Mouse (Mus musculus) left cerebral cortex, postnatal 25 days (tissue): ENCODE data around the gene Gm28053. TPM values are rescaled to one million over a fixed set of nuclear protein-coding genes. Genes with fewer than 3 reads are reported as not detected.

ENCODE experiments used
- DNase-seq, 2 experiments: peaks; one replicate each; pipeline ENCODE4 v3.0.0; 2022; ENCODE audit warnings: low spot score in 2 of 2, mixed read lengths in 1 of 2
- intact Hi-C: fragments of 180-260 bp; cut with DNase I; formaldehyde crosslinking; loops from one replicate; pipeline ENCODE4 v1.15.1; 2025
- total RNA-seq, 2 experiments: library from RNA; stranded (reverse); gene quantifications; 2 replicates each; pipeline ENCODE4 v1.2.3; 2021

Gene Gm28053
- total RNA-seq, 2 experiments from 2014 or later: 1.7 to 2.3 TPM

DNA sequence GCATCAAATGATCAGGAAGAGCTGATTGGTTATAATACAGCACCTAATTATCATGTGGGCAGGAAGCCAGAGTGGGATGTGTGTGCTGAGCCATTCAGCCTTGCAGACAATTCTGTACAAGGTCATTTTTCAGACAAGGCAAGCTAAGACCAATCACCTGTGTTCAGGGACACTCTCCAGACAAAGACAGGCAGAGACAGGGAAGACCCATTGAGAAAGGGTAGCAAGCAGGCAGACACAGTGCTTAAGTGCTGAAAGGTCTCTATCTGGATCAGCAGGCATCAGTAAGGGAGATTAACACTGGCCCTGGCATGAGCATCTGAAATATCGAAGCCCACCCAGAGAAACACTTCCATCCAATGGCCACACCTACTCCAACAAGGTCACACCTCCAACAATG lies 66.0 kb downstream of the Gm28053 start:
- DNase-seq: no peak
- intact Hi-C loops: loop anchor here (10.0 kb wide), 1 partner anchor 610 kb away; no protein-coding TSS in a partner anchor

- DNase-seq: no peak
- intact Hi-C loops: loop anchor here (10.0 kb wide), 1 partner anchor 610 kb away; no protein-coding TSS in a partner anchor
These were observed 66.8 kb downstream of the Gm28053 start for GRCm38 (mm10) chr6:48785189-48785588.

- no peak for DNase-seq
- intact Hi-C loops: loop anchor here (10.0 kb wide), 1 partner anchor 611 kb away; no protein-coding TSS in a partner anchor
These were observed 67.2 kb downstream of the Gm28053 start for GRCm38 (mm10) chr6:48785601-48786000.

DNA sequence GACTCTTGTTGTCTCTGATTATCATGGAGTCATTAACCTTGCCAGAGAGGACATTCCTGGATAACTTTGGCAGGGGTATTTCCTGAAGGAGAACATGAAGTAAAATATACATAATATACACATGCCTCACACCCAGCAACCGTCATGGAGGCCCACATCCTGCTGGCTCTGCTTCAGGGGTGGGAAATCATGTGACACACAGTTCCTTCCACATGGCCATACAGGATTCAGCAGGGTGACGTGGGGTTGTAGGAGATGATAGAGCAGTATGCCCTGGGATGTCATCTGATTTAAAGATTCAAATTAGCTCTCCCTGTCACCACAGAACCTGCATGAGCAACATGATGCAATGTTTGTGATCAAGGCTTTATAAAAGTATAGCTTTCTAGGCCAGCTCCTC lies 69.5 kb downstream of the Gm28053 start:
- intact Hi-C loops: loop anchor here (10.0 kb wide), 1 partner anchor 613 kb away; no protein-coding TSS in a partner anchor

DNA sequence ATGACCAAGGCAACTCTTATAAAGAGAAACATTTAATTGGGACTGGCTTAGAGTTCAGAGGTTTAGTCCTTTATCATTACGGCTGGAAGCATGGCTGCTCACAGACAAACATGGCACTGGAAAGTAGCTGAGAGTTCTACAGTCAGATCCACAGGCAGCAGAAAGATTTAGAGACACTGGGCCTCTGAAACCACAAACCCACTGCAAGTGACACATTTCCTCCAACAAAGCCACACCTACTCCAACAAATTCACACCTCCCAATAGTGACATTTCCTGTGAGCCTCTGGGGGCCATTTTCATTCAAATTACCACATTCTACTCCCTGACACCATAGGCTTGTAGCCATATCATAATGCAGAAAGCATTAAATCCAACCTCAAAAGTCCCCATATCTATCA lies 83.5 kb downstream of the Gm28053 start:
- intact Hi-C loops: no loop called here
- DNase-seq: no peak

More for the DNA sequence above, 69.5 kb downstream of the Gm28053 start:
- DNase-seq: no peak

Other genes starting within 250 kb of the Gm28053 start
- 100 to 1,000 TPM; 458 to 480 TPM for gene Atp6v0e2, start 181.0 kb upstream of the Gm28053 start, total RNA-seq
- 10 to 100 TPM; 31.3 to 33.3 TPM for gene Lrrc61, start 163.8 kb upstream of the Gm28053 start, total RNA-seq
- gene Rarres2, start 145.8 kb upstream of the Gm28053 start, total RNA-seq: 10 to 100 TPM; 15.7 to 16.6 TPM
- gene Gm45021, start 129.0 kb upstream of the Gm28053 start, total RNA-seq: not detected
- gene Repin1, start 124.7 kb upstream of the Gm28053 start, total RNA-seq: 10 to 100 TPM; 46.6 to 53.2 TPM
- not detected for gene Gm44965, start 124.7 kb upstream of the Gm28053 start, total RNA-seq
- 1 to 10 TPM; 5.0 to 7.2 TPM for gene Zfp775, start 116.5 kb upstream of the Gm28053 start, total RNA-seq
- 10 to 100 TPM; 15.0 to 17.2 TPM for gene AI854703, start 91.8 kb upstream of the Gm28053 start, total RNA-seq
- 1 to 10 TPM in 1 of 2 experiments, under 1 TPM in 1; 0.46 to 1.2 TPM for gene Gimap8, start 71.4 kb upstream of the Gm28053 start, total RNA-seq
- gene Gimap9, start 42.5 kb upstream of the Gm28053 start, total RNA-seq: under 1 TPM in 1 of 2 experiments, not detected in 1; 0.69 TPM
- gene Gimap4, start 34.1 kb upstream of the Gm28053 start, total RNA-seq: under 1 TPM; 0.32 to 0.46 TPM
- 1 to 10 TPM; 5.6 to 6.0 TPM for gene Gimap6, start 10.4 kb upstream of the Gm28053 start, total RNA-seq
- gene Gimap7, start within 50 bp of the Gm28053 start, total RNA-seq: not detected
- 1 to 10 TPM; 2.0 to 2.8 TPM for gene Gimap1, start 20.4 kb downstream of the Gm28053 start, total RNA-seq
- 1 to 10 TPM; 1.1 to 2.0 TPM for gene Gimap5, start 27.6 kb downstream of the Gm28053 start, total RNA-seq
- not detected for gene Gimap3, start 52.2 kb downstream of the Gm28053 start, total RNA-seq
- 10 to 100 TPM; 30.2 to 34.9 TPM for gene Tmem176a, start 122.3 kb downstream of the Gm28053 start, total RNA-seq
- gene Tmem176b, start 122.9 kb downstream of the Gm28053 start, total RNA-seq: 10 to 100 TPM; 53.7 to 57.9 TPM
- gene Aoc1, start 154.3 kb downstream of the Gm28053 start, total RNA-seq: not detected
- not detected for gene 1600015I10Rik, start 211.3 kb downstream of the Gm28053 start, total RNA-seq